Mouse (Mus musculus) embryonic fibroblast, embryonic 13.5 days (primary cell): Measurements from ENCODE around the gene Polg.

ENCODE experiments used
- CTCF ChIP-seq: IDR thresholded peaks from 2 replicates; pipeline ENCODE4 v1.5.1; 2011; ENCODE audit warnings: mild to moderate bottlenecking, control low read depth, low read length, moderate library complexity, borderline replicate concordance; ENCODE audit not compliant: insufficient read depth
- POLR2A ChIP-seq: IDR thresholded peaks from 2 replicates; pipeline ENCODE4 v1.6.1; 2011; ENCODE audit warnings: low read depth, mild to moderate bottlenecking, control low read depth, low read length, moderate library complexity

DNA sequence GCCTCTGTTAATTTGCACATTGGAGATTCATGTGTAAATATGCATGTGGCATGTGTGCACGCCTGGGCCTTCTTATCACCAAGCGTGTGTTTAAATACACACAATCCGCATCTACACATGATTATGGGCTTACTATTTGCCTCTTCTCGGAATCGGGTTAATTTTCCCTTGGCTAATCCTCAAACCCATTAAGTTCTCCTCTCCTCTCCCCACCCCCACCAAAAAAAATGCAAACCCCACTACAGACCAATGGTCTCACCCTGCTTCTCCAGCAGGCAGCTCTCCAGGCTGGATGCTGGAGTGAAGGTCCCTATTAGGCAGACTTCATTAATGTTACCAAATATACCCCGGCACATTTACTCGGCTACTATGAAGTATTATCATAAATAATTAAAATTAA, 45.0 kb upstream of the Polg start:
- TF ChIP-seq POLR2A, result no peak
- no peak for TF ChIP-seq CTCF
